Mouse (Mus musculus): Measurements from ENCODE around the gene Fahd2a. TPM values are rescaled to one million over a fixed set of nuclear protein-coding genes. Genes with fewer than 3 reads are reported as not detected.

Gene Fahd2a
- polyA plus RNA-seq, 1 experiment from 2014 or later: 29.4 TPM

DNA sequence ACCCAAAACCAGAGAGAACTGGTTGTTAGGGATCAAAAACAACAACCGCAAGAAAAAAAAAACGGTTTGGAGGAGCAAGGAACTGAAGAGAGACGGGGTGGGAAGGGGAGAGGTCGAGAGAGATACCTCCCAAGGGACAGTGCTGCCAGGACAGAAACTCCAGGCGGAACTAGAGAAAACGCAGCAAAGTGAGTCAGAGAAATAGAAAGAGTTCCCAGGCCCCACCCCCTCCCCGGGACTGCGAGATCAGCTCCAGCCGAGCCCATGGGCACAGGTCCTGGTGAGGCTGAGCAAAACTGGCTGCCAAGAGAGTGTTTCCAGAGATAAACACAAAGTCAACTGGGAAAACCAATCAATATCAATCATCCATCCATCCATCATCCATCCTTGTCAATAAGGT, 17.0 kb upstream of the Fahd2a start:
- 57% methylated on average over 9 of the region's 9 CpGs for WGBS
- no peak overlapping the region for H3K4me3 ChIP-seq
- no peak overlapping the region for H3K9ac ChIP-seq

DNA sequence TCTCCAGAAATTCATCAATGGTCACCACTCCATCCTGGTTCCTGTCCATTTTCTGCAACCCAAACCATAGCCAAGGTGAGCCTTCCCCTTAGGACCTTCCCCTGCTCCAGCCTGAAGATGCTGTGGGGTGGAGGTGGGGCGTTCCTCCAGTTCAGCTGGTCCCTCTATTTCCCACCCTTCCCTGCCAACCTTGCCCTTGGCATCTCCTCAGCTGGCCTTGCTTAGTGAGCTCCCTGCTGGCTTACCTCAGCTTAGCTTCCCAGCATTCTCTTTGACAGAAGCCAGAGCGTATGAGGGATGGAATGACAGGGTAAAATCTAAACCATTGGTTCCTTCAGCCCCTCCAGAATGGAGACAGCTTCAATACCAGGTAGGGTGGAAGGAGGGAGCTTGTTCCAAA, 15.0 kb upstream of the Fahd2a start:
- no peak for ATAC-seq (ENCODE audit: low FRiP score)
- no peak overlapping the region for H3K4me2 ChIP-seq (replicated peaks)
- H3K9ac ChIP-seq: no peak overlapping the region
- H3K4me1 ChIP-seq: no peaks in the 10 kb centered on the region
- 91% methylated on average over 2 of the region's 2 CpGs for WGBS
- no peak overlapping the region for H3K27ac ChIP-seq
- H3K4me3 ChIP-seq: no peak overlapping the region
- H3K36me3 ChIP-seq: no peaks in the 10 kb centered on the region
- H3K9me3 ChIP-seq (replicated peaks): no peaks in the 10 kb centered on the region
- peaks cover 14% of the 10 kb centered on the region for H3K27me3 ChIP-seq

More for the DNA sequence above, 17.0 kb upstream of the Fahd2a start:
- ATAC-seq (ENCODE audit: low FRiP score): no peak
- no peak overlapping the region for H3K4me2 ChIP-seq (replicated peaks)
- no peaks in the 10 kb centered on the region for H3K4me1 ChIP-seq
- H3K27ac ChIP-seq: no peak overlapping the region
- peaks cover 9% of the 10 kb centered on the region; the same call in 1 of the 2 replicates for H3K27me3 ChIP-seq
- H3K9me3 ChIP-seq (replicated peaks): no peaks in the 10 kb centered on the region
- no peaks in the 10 kb centered on the region for H3K36me3 ChIP-seq

GRCm38 (mm10) chr2:127453764-127454163, 9.4 kb upstream of the Fahd2a start:
- Histone ChIP-seq H3K36me3 (no peaks in the 10 kb centered on the region), H3K9ac (no peak overlapping the region), H3K4me3 (no peak overlapping the region), H3K4me1 (no peaks in the 10 kb centered on the region), H3K27ac (no peak overlapping the region), H3K9me3 (replicated peaks) (no peaks in the 10 kb centered on the region), H3K4me2 (replicated peaks) (no peak overlapping the region), H3K27me3 (peaks cover 28% of the 10 kb centered on the region)
- 5% methylated on average over 5 of the region's 5 CpGs for WGBS
- no peak for ATAC-seq (ENCODE audit: low FRiP score)

GRCm38 (mm10) chr2:127453141-127453540, 8.8 kb upstream of the Fahd2a start:
- Histone ChIP-seq H3K36me3 (no peaks in the 10 kb centered on the region), H3K27ac (no peak overlapping the region), H3K4me2 (replicated peaks) (no peak overlapping the region), H3K4me1 (no peaks in the 10 kb centered on the region), H3K4me3 (no peak overlapping the region), H3K9ac (no peak overlapping the region), H3K27me3 (peaks cover 28% of the 10 kb centered on the region), H3K9me3 (replicated peaks) (no peaks in the 10 kb centered on the region)
- WGBS: 75% methylated on average over 9 of the region's 9 CpGs
- ATAC-seq (ENCODE audit: low FRiP score): no peak

- no peak for ATAC-seq (ENCODE audit: low FRiP score)
- H3K4me2 ChIP-seq (replicated peaks): no peak overlapping the region
- 51% methylated on average over 6 of the region's 6 CpGs for WGBS
- H3K4me3 ChIP-seq: no peak overlapping the region
- no peak overlapping the region for H3K27ac ChIP-seq
- no peaks in the 10 kb centered on the region for H3K9me3 ChIP-seq (replicated peaks)
- H3K4me1 ChIP-seq: no peaks in the 10 kb centered on the region
- peaks cover 25% of the 10 kb centered on the region for H3K27me3 ChIP-seq
- H3K9ac ChIP-seq: no peak overlapping the region
- no peaks in the 10 kb centered on the region for H3K36me3 ChIP-seq
These were observed 7.4 kb upstream of the Fahd2a start for GRCm38 (mm10) chr2:127451748-127452147.

DNA sequence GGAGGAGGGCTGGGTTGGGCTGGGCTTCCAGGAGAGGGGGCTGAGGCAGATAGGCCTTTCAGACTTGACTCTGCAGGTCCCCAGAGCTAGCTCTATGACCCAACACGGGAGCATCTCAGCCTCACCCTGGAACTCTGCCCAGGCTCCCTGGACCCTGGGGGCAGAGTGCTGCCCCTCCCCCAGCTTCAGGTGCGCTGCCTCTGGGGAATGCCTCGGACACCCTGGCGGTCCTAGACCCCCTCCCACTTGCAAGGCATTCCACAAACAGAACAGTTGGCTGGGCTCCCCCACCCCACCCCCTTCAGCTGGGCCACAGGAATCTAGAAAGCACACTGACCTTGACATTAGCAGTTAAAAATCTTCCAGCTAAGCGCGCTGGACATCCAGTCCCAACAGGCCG, 5.3 kb upstream of the Fahd2a start:
- Histone ChIP-seq H3K4me2 (replicated peaks) (no peak overlapping the region), H3K27ac (no peak overlapping the region), H3K9me3 (replicated peaks) (no peaks in the 10 kb centered on the region), H3K36me3 (no peaks in the 10 kb centered on the region), H3K4me1 (peaks cover 3% of the 10 kb centered on the region), H3K27me3 (peaks cover 20% of the 10 kb centered on the region), H3K9ac (no peak overlapping the region), H3K4me3 (no peak overlapping the region)
- 49% methylated on average over 7 of the region's 7 CpGs for WGBS
- ATAC-seq (ENCODE audit: low FRiP score): no peak

DNA sequence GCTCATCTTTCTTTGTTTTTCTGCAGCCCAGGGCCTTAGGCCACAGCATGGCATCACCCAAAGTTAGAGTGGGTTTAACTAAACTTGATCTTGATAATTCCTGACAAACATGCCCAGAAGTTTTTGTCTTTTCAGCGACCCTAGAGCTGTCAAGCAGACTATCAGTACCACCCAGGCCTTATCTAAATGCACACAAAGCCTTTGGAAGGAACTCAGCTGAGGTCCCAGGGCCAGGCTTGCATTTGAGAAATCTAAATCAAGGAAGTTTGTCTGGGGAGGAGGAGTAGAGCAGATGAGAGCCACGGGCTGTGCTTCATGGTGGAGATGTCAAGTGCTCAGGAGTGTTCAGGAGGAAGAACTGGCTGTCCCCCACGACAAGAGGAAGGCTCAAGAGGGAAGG, 2.5 kb upstream of the Fahd2a start:
- no peak overlapping the region for H3K9ac ChIP-seq
- no peaks in the 10 kb centered on the region for H3K9me3 ChIP-seq (replicated peaks)
- ATAC-seq (ENCODE audit: low FRiP score): no peak
- no peaks in the 10 kb centered on the region; the same call in 1 of the 2 replicates for H3K36me3 ChIP-seq
- peaks cover 10% of the 10 kb centered on the region for H3K4me1 ChIP-seq
- H3K4me3 ChIP-seq: no peak overlapping the region
- H3K27me3 ChIP-seq: peaks cover 7% of the 10 kb centered on the region
- WGBS: 46% methylated on average over 3 of the region's 3 CpGs
- no peak overlapping the region for H3K27ac ChIP-seq
- no peak overlapping the region for H3K4me2 ChIP-seq (replicated peaks)

- no peaks in the 10 kb centered on the region for H3K9me3 ChIP-seq (replicated peaks)
These were observed 6.7 kb downstream of the Fahd2a start for GRCm38 (mm10) chr2:127437697-127438096.

GRCm38 (mm10) chr2:127435554-127435953, 8.8 kb downstream of the Fahd2a start:
- H3K27ac ChIP-seq: no peak overlapping the region
- H3K36me3 ChIP-seq: peaks cover 36% of the 10 kb centered on the region
- no peak overlapping the region for H3K9ac ChIP-seq
- no peak overlapping the region for H3K4me3 ChIP-seq
- H3K27me3 ChIP-seq: no peaks in the 10 kb centered on the region
- H3K4me1 ChIP-seq: no peaks in the 10 kb centered on the region
- ATAC-seq (ENCODE audit: low FRiP score): no peak
- no peak overlapping the region for H3K4me2 ChIP-seq (replicated peaks)
- WGBS: 90% methylated on average over 2 of the region's 2 CpGs
- no peaks in the 10 kb centered on the region for H3K9me3 ChIP-seq (replicated peaks)

More at GRCm38 (mm10) chr2:127437697-127438096, 6.7 kb downstream of the Fahd2a start:
- ATAC-seq (ENCODE audit: low FRiP score): no peak
- Histone ChIP-seq H3K4me1 (no peaks in the 10 kb centered on the region), H3K4me2 (replicated peaks) (no peak overlapping the region), H3K36me3 (peaks cover 36% of the 10 kb centered on the region), H3K9ac (no peak overlapping the region), H3K4me3 (no peak overlapping the region), H3K27ac (no peak overlapping the region), H3K27me3 (no peaks in the 10 kb centered on the region)
- WGBS: 89% methylated on average over 5 of the region's 5 CpGs

DNA sequence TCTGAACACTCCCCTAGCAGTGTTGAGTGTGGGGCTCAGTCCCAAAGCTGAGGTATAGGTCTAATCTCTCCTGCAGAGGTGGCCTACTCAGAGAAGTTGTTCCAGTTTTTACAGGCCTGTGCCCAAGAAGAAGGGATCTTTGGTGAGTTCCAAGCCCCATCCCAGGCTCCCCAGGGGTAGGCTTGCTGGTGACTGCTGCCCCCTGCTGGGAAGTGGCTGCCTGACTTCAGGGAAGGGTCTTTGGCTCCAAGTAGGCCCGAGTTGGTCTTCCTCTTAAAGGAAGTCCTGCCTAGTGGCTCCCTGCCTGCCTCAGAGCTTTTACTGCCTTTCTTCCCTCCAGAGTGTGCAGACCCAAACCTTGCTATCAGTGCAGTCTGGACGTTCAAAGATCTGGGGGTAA, 9.2 kb downstream of the Fahd2a start:
- 60% methylated on average over 2 of the region's 2 CpGs for WGBS
- no peak overlapping the region for H3K27ac ChIP-seq
- no peaks in the 10 kb centered on the region for H3K4me1 ChIP-seq
- peaks cover 33% of the 10 kb centered on the region for H3K36me3 ChIP-seq
- H3K27me3 ChIP-seq: no peaks in the 10 kb centered on the region
- H3K4me2 ChIP-seq (replicated peaks): no peak overlapping the region
- no peak for ATAC-seq (ENCODE audit: low FRiP score)
- H3K9ac ChIP-seq: no peak overlapping the region
- no peaks in the 10 kb centered on the region for H3K9me3 ChIP-seq (replicated peaks)
- H3K4me3 ChIP-seq: no peak overlapping the region

DNA sequence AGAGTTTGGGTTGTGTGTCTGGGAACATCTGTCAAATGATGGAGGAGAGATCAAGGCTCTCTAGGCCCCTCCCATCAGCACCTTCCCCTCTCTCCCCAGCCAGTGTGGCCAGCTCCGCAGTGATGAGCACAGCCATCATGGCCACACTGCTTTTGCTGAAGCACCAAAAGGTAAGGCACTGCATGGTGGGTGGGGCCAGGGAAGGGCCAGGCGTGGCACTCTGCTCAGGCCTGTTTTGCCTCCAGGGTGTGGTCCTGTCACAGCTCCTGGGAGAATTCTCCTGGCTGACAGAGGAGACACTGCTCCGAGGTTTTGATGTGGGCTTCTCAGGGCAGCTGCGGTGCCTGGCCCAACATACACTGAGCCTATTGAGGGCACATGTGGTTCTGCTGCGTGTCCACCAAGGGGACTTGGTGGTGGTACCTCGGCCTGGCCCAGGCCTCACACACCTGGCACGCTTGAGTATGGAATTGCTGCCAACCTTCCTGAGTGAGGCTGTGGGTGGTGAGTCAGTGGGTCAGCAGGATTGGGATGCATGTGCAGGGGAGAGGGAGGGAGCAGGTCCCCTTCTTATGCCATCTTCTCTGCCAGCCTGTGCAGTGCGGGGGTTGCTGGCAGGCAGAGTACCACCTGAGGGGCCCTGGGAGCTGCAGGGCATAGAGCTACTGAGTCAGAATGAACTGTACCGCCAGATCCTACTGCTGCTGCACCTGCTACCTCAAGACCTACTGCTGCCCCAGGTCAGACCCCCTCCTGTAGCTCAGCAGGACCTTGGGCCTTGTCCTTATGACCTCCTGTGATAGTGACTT, 10.7 kb downstream of the Fahd2a start:
- 0 out of 2 replicates have a peak, but pooled peaks have one; percentile 15 for ATAC-seq (ENCODE audit: low FRiP score)
- H3K9ac ChIP-seq: no peak overlapping the region
- no peaks in the 10 kb centered on the region for H3K27me3 ChIP-seq
- H3K27ac ChIP-seq: no peak overlapping the region
- no peak overlapping the region for H3K4me2 ChIP-seq (replicated peaks)
- 88% methylated on average over 9 of the region's 9 CpGs for WGBS
- H3K4me3 ChIP-seq: no peak overlapping the region
- peaks cover 31% of the 10 kb centered on the region for H3K36me3 ChIP-seq
- H3K9me3 ChIP-seq (replicated peaks): no peaks in the 10 kb centered on the region
- no peaks in the 10 kb centered on the region for H3K4me1 ChIP-seq

GRCm38 (mm10) chr2:127430238-127430637, 14.1 kb downstream of the Fahd2a start:
- whole genome bisulfite sequencing: 20% methylated on average over 3 of the region's 3 CpGs

GRCm38 (mm10) chr2:127424977-127425376, 19.4 kb downstream of the Fahd2a start, which contains the start of gene Gpat2:
Gene Gpat2 (plus strand): TSS chr2:127425199.
- no peaks in the 10 kb centered on the region for H3K27me3 ChIP-seq
- H3K4me3 ChIP-seq: no peak within 1 kb of the TSS
- no peaks in the 10 kb centered on the region for H3K9me3 ChIP-seq (replicated peaks)
- H3K9ac ChIP-seq: no peak within 1 kb of the TSS
- no peaks in the 10 kb centered on the region for H3K4me1 ChIP-seq
- no peak within 1 kb of the TSS for H3K4me2 ChIP-seq (replicated peaks)
- 85% methylated on average over 17 of the region's 17 CpGs for WGBS
- H3K36me3 ChIP-seq: no peaks in the 10 kb centered on the region
- H3K27ac ChIP-seq: no peak within 1 kb of the TSS
- no peak for ATAC-seq (ENCODE audit: low FRiP score)

More at GRCm38 (mm10) chr2:127430238-127430637, 14.1 kb downstream of the Fahd2a start:
- H3K4me1 ChIP-seq: no peaks in the 10 kb centered on the region
- H3K4me2 ChIP-seq (replicated peaks): no peak overlapping the region
- H3K9ac ChIP-seq: no peak overlapping the region
- H3K4me3 ChIP-seq: no peak overlapping the region
- H3K27ac ChIP-seq: no peak overlapping the region
- no peaks in the 10 kb centered on the region for H3K27me3 ChIP-seq
- H3K36me3 ChIP-seq: peaks cover 13% of the 10 kb centered on the region; the same call in 1 of the 2 replicates
- H3K9me3 ChIP-seq (replicated peaks): no peaks in the 10 kb centered on the region
- no peak for ATAC-seq (ENCODE audit: low FRiP score)

All from hindbrain, embryonic 12.5 days (tissue).